Mouse (Mus musculus) adrenal gland, postnatal 14 days (tissue): ENCODE results near the gene Pdpr. TPM values are rescaled to one million over a fixed set of nuclear protein-coding genes. Genes with fewer than 3 reads are reported as not detected.
A peak's percentile ranks its signal among the peaks of the same experiment; 100 is the strongest.
"Not testable (repeated sequence)": the region's sequence is repeated elsewhere in the genome, so short reads cannot be mapped to it uniquely, and the experiment has no call there.

Experiments
- DNase-seq: peaks from one replicate; pipeline ENCODE4 v3.0.0; 2021; ENCODE audit warnings: mixed read lengths
- total RNA-seq: library from RNA; stranded (reverse); gene quantifications from 2 replicates; pipeline ENCODE4 v1.2.3, GENCODE M21; 2021

Gene Pdpr
- total RNA-seq, 1 experiment from 2014 or later, result 41.4 TPM

- DNase-seq, result no peak
Measured at GRCm38 (mm10) chr8:111091706-111092105, 2.7 kb upstream of the Pdpr start.

- not testable (repeated sequence) for DNase-seq
Measured at GRCm38 (mm10) chr8:111092326-111092725, 2.1 kb upstream of the Pdpr start, which contains the start of gene Clec18a. Gene Clec18a (minus strand): TSS chr8:111092426.

- DNase-seq, result peak; percentile 44
Measured at GRCm38 (mm10) chr8:111094719-111095302, 381 bp downstream of the Pdpr start.

- DNase-seq, result no peak
Measured at GRCm38 (mm10) chr8:111114891-111115290, 20.5 kb downstream of the Pdpr start.

GRCm38 (mm10) chr8:111119481-111119880 lies 25.1 kb downstream of the Pdpr start:
- DNase-seq, result no peak

- no peak for DNase-seq
Measured at GRCm38 (mm10) chr8:111130756-111131155, 36.3 kb downstream of the Pdpr start.

- no peak for DNase-seq
Measured at GRCm38 (mm10) chr8:111142521-111142920, 48.1 kb downstream of the Pdpr start.

- peak; percentile 44 for DNase-seq
Measured at GRCm38 (mm10) chr8:111144901-111145459, 50.5 kb downstream of the Pdpr start.

- DNase-seq, result peak; percentile 97
Measured at GRCm38 (mm10) chr8:111145460-111146012, 51.1 kb downstream of the Pdpr start.

- DNase-seq, result no peak
Measured at GRCm38 (mm10) chr8:111155721-111156436, 61.4 kb downstream of the Pdpr start.

GRCm38 (mm10) chr8:111157617-111158016 lies 63.2 kb downstream of the Pdpr start:
- DNase-seq, result peak; percentile 82

GRCm38 (mm10) chr8:111171661-111172060 lies 77.2 kb downstream of the Pdpr start:
- no peak for DNase-seq

- peak; percentile 90 for DNase-seq
Measured at GRCm38 (mm10) chr8:111185472-111185947, 91.1 kb downstream of the Pdpr start.

Other genes starting within 250 kb of the Pdpr start
- 74.1 and 87.0 TPM in 2 replicates for gene Cog4, start 248.0 kb upstream of the Pdpr start, total RNA-seq
- gene Sf3b3, start 247.8 kb upstream of the Pdpr start, total RNA-seq, result 68.2 and 79.1 TPM in 2 replicates
- gene Fuk, start 192.1 kb upstream of the Pdpr start, total RNA-seq, result 7.6 and 10.4 TPM in 2 replicates
- gene St3gal2, start 174.7 kb upstream of the Pdpr start, total RNA-seq, result 18.5 and 21.6 TPM in 2 replicates
- gene Ddx19a, start 96.8 kb upstream of the Pdpr start, total RNA-seq, result 47.4 and 54.0 TPM in 2 replicates
- gene Ddx19b, start 62.9 kb upstream of the Pdpr start, total RNA-seq, result 12.1 and 12.6 TPM in 2 replicates
- gene Aars, start 61.5 kb upstream of the Pdpr start, total RNA-seq, result 83.5 and 95.6 TPM in 2 replicates
- not detected in 2 replicates for gene Exosc6, start 38.3 kb upstream of the Pdpr start, total RNA-seq
- gene Clec18a, start 2.2 kb upstream of the Pdpr start, total RNA-seq, result 0.19 TPM in 1 of 2 replicates, not detected in the other
- gene Glg1, start 164.6 kb downstream of the Pdpr start, total RNA-seq, result 95.5 and 98.6 TPM in 2 replicates
- 46.5 and 49.0 TPM in 2 replicates for gene Rfwd3, start 205.6 kb downstream of the Pdpr start, total RNA-seq
- gene Mlkl, start 243.5 kb downstream of the Pdpr start, total RNA-seq, result 14.0 and 19.1 TPM in 2 replicates